Mouse (Mus musculus) erythroblast, embryonic 14.5 days (primary cell): ENCODE measurements around the gene Hist1h1t.

Experiments used
- GATA1 ChIP-seq: IDR thresholded peaks from 2 replicates; pipeline ENCODE4 v1.6.1; 2012; ENCODE audit warnings: low read length, inconsistent platforms, mixed read lengths
- TAL1 ChIP-seq: IDR thresholded peaks from 3 replicates; pipeline ENCODE4 v1.6.1; 2012; ENCODE audit warnings: low read length, inconsistent platforms, mixed read lengths

GRCm38 (mm10) chr13:23739922-23740252 is 44.3 kb downstream of the Hist1h1t start:
- TF ChIP-seq TAL1 (no peak), GATA1 (no peak)
